Mouse (Mus musculus): ENCODE data around the gene Cnot1.

Cnot1 gene

GRCm38 (mm10) chr8:95690929-95691541 lies 116.2 kb downstream of the Cnot1 start:
- no peak for DNase-seq (ENCODE audit: low read depth, low spot score)

DNA sequence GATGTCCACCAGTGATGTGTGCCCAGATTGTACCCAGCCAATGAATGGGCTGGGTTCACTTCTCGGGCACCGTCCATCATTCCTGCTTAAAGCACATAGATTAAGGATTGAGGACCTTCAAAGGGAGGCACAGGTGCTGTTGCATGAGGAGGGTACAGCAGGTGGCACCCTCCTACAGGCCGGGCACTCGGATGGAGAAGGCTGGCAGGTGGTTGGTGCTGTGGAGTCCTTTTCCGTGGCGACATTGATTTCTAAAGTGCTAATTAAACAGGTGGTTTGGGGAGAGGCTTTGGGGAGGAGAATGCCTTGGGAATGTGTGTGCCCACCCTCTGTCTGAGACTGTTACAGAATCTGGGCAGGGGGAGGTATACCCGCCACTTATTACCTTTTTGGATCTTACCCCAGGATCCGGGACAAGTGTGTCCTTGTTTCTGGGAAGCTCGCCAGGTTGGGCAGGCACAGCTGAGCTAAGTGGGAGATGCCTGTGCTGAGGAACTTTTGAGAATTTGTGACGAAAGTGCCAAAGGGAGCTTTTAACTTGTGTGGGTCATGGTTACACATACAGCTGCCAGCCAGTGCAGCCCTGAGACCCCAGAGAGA lies 119.1 kb downstream of the Cnot1 start:
- DNase-seq (ENCODE audit: low read depth, low spot score): no peak

DNA sequence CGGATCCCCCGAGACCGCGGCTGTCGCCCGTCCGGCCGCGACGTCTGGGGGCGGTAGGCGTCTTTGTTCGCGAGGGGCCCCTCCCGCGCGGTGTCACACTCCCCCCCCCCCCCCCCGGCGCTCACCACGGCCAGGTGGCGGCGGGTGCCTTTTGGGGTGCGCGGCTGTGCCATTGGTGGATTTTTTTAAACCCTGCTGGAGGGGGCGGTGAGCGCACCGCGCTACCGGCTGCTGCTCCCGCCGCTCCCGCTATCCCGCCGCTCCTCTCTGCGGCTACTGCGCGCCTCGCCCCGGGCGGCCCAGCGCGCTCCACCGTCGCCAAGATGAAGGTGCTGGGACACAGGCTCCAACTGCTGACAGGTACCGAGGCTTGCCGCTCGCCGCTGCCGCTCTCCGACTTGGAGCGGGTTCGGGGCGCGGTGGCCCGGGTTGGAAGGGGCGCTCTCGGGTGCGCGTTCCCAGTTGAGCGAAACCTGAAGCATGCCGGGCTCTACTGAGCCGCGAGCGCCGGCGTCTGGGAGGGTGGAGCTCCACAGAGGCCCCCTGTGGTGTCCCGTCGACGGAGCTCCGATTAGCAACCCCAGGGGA lies 129.1 kb downstream of the Cnot1 start:
- peak; percentile 66 for DNase-seq (ENCODE audit: low read depth, low spot score)

DNA sequence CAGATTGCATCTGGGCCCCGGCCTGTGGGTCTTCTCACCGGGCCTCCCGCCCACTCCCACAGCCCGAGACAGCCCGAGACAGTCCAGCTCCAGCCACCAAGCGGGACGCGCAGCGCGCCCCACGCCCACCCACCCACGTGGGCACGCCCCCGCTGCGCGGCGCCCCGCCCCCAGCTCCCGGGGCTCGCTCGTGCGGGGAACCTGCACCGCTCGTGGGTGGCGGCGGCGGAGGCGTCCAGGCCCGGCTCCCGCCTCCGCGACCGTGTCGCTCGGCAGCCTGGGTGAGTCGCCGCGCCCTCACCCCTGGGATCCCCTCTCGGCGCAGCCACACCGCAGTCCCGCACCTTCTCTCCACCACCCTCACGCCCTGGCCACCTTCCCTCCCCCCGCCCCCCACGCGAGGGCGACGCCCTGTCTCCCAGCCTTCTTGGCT lies 129.7 kb downstream of the Cnot1 start:
- no peak for DNase-seq (ENCODE audit: low read depth, low spot score)

GRCm38 (mm10) chr8:95676631-95677030 lies 130.6 kb downstream of the Cnot1 start, which contains the start of gene Ndrg4:
Gene Ndrg4 (plus strand): TSS chr8:95676980.
- DNase-seq (ENCODE audit: low read depth, low spot score): no peak

GRCm38 (mm10) chr8:95672811-95673210 lies 134.5 kb downstream of the Cnot1 start:
- no peak for DNase-seq (ENCODE audit: low read depth, low spot score)

DNA sequence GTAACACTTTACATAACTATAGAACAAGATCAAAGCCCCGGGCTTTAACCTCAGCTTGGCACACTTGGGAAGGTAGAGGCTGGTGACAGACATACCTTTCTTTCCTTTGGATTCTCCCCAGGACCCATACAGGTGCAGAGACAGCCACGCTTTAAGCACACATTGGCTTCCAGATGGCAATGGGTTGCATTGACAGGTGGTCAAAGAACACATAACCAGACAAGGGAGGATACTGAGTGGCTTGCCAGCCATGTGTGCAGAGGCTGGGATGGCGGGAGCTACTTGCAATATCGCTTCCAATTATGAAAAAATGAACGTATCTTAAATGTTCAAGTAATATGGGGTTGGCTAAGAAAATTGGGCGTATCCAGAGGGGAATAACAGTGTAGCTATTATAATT lies 135.4 kb downstream of the Cnot1 start:
- no peak for DNase-seq (ENCODE audit: low read depth, low spot score)

GRCm38 (mm10) chr8:95669967-95670366 lies 137.3 kb downstream of the Cnot1 start:
- DNase-seq (ENCODE audit: low read depth, low spot score): no peak
